Mouse (Mus musculus) stomach, postnatal 0 days (tissue): ENCODE data around the gene B3gnt2.

Experiments
- CTCF ChIP-seq: IDR thresholded peaks from 2 replicates; pipeline ENCODE4 v1.5.1; 2016; ENCODE audit warnings: antibody characterized with exemption, low read depth, mild to moderate bottlenecking, moderate library complexity
- EP300 ChIP-seq: optimal IDR thresholded peaks from 2 replicates; pipeline ENCODE3; 2016; ENCODE audit warnings: antibody characterized with exemption

- TF ChIP-seq CTCF (no peak), EP300 (no peak)
These were observed 117.0 kb downstream of the B3gnt2 start for GRCm38 (mm10) chr11:22743561-22744269.
